Mouse (Mus musculus): Measurements from ENCODE around the gene Tdp2. TPM values are rescaled to one million over a fixed set of nuclear protein-coding genes. Genes with fewer than 3 reads are reported as not detected.

The Tdp2 gene
- total RNA-seq (2021) (10 to 100 TPM; 12.0 to 13.1 TPM), polyA plus RNA-seq (2012; rRNA removed) (8.0 and 14.5 TPM in 2 replicates)
- long read RNA-seq, transcript Tdp2-201 (7 exons, 1,957 nt): major isoform, 13 of 15 reads
- long read RNA-seq, partial matches to known transcripts: 0 of 15 reads
- long read RNA-seq, other reads (novel, unspliced or antisense): 2 of 15 reads

DNA sequence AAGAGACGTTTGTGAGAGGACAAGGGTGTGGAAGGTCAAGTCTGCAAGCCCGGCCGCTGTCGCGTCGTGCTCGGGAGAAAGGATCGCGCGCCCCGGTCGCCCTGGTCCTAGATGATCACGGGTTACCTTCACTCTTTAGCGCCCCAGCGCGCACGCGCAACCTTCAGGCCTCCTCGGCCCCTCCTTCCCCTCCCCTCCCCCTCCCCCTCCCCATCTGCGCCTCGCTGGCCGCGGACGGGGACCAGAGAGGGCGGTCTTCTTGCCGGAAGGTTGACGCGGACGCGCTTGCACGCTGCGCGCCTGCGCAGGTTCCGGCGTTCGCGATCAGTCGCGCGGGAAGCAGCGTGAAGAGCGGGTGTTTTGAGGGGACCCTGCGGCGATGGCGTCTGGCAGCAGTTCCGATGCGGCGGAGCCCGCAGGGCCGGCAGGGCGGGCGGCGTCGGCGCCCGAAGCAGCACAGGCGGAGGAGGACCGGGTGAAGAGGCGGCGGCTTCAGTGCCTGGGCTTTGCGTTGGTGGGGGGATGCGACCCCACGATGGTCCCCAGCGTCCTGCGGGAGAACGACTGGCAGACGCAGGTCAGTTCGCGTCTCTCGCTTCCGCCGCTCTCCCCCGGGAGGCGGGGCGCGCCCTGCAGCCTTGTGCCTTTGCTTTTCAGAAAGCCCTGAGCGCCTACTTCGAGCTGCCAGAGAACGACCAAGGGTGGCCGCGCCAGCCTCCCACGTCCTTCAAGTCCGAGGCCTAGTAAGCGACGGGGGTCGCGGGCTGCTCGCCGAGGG lies at the start of gene Tdp2, which contains the start of gene Acot13:
TSS of gene Tdp2 (plus strand) at position 327 of the 778 bp plus-strand sequence.
TSS of gene Acot13 (minus strand) at position 188 of the 778 bp plus-strand sequence.
- 0 out of 2 replicates have a peak, but pooled peaks cover 2% of the 10 kb centered on the region for H3K79me2 ChIP-seq (replicated peaks; ENCODE audit: control insufficient read depth, insufficient read depth, low read length)
- no peaks in the 10 kb centered on the region for H3K27me3 ChIP-seq (ENCODE audit: control insufficient read depth, insufficient read depth, low read length)
- peak within 1 kb of the TSS; percentile 93 for H3K4me3 ChIP-seq
- WGBS: under 1% methylated on average over 90 of the region's 90 CpGs
- peaks cover 7% of the 10 kb centered on the region for H3K4me1 ChIP-seq (ENCODE audit: control insufficient read depth, insufficient read depth, low read length)
- peaks cover 8% of the 10 kb centered on the region for H3K36me3 ChIP-seq (ENCODE audit: control insufficient read depth, insufficient read depth, low read length)
- peak; percentile 91 to 95 for DNase-seq
- intact Hi-C loops (cut with DNase I): loop anchor here (1.0 to 2.0 kb wide), 2 partner anchors 30 to 71 kb away; partner anchors contain the start of genes BC005537 and Gmnn
- TF ChIP-seq POLR2A (IDR thresholded peaks at IDR 0.05; ENCODE audit: insufficient read depth, low read depth, low read length): peak; percentile 94
- TF ChIP-seq EP300 (IDR thresholded peaks at IDR 0.05; ENCODE audit: insufficient read depth, low read depth, low read length): peak; percentile 59; the same call in 1 of the 2 replicates
- TF ChIP-seq CTCF (IDR thresholded peaks at IDR 0.05): no peak
- H3K9ac ChIP-seq (ENCODE audit: low read depth, low read length): peak within 1 kb of the TSS; percentile 87
- peak within 1 kb of the TSS; percentile 92 for H3K27ac ChIP-seq

GRCm38 (mm10) chr13:24781916-24782315 lies 49.6 kb upstream of the Tdp2 start:
- no peak overlapping the region for H3K9ac ChIP-seq (ENCODE audit: low read depth, low read length)
- WGBS: 42% methylated on average over 5 of the region's 5 CpGs
- H3K79me2 ChIP-seq (replicated peaks; ENCODE audit: control insufficient read depth, insufficient read depth, low read length): no peaks in the 10 kb centered on the region

GRCm38 (mm10) chr13:24786014-24786490 lies 45.4 kb upstream of the Tdp2 start:
- no peak overlapping the region; the same call in 1 of the 2 replicates for H3K27ac ChIP-seq
- no peaks in the 10 kb centered on the region for H3K36me3 ChIP-seq (ENCODE audit: control insufficient read depth, insufficient read depth, low read length)
- peak in 1 of 2 experiments; percentile 53 for DNase-seq
- intact Hi-C loops (cut with DNase I): no loop called here
- no peaks in the 10 kb centered on the region for H3K27me3 ChIP-seq (ENCODE audit: control insufficient read depth, insufficient read depth, low read length)
- TF ChIP-seq POLR2A (IDR thresholded peaks at IDR 0.05; ENCODE audit: insufficient read depth, low read depth, low read length) (no peak), EP300 (IDR thresholded peaks at IDR 0.05; ENCODE audit: insufficient read depth, low read depth, low read length) (peak; percentile 80), CTCF (IDR thresholded peaks at IDR 0.05) (no peak)
- no peaks in the 10 kb centered on the region for H3K79me2 ChIP-seq (replicated peaks; ENCODE audit: control insufficient read depth, insufficient read depth, low read length)
- no peak overlapping the region for H3K4me3 ChIP-seq
- no peaks in the 10 kb centered on the region for H3K4me1 ChIP-seq (ENCODE audit: control insufficient read depth, insufficient read depth, low read length)
- H3K9ac ChIP-seq (ENCODE audit: low read depth, low read length): no peak overlapping the region
- WGBS: 40% methylated on average over 11 of the region's 11 CpGs

More at GRCm38 (mm10) chr13:24781916-24782315, 49.6 kb upstream of the Tdp2 start:
- H3K36me3 ChIP-seq (ENCODE audit: control insufficient read depth, insufficient read depth, low read length): no peaks in the 10 kb centered on the region
- no peaks in the 10 kb centered on the region for H3K27me3 ChIP-seq (ENCODE audit: control insufficient read depth, insufficient read depth, low read length)
- TF ChIP-seq EP300 (IDR thresholded peaks at IDR 0.05; ENCODE audit: insufficient read depth, low read depth, low read length) (no peak), CTCF (IDR thresholded peaks at IDR 0.05) (no peak), POLR2A (IDR thresholded peaks at IDR 0.05; ENCODE audit: insufficient read depth, low read depth, low read length) (no peak)
- no peak overlapping the region for H3K27ac ChIP-seq
- H3K4me1 ChIP-seq (ENCODE audit: control insufficient read depth, insufficient read depth, low read length): no peaks in the 10 kb centered on the region
- no peak for DNase-seq
- intact Hi-C loops (cut with DNase I): no loop called here
- H3K4me3 ChIP-seq: no peak overlapping the region

- TF ChIP-seq CTCF (IDR thresholded peaks at IDR 0.05) (no peak), POLR2A (IDR thresholded peaks at IDR 0.05; ENCODE audit: insufficient read depth, low read depth, low read length) (no peak), EP300 (IDR thresholded peaks at IDR 0.05; ENCODE audit: insufficient read depth, low read depth, low read length) (no peak)
- Histone ChIP-seq H3K27ac (no peak overlapping the region), H3K79me2 (replicated peaks; ENCODE audit: control insufficient read depth, insufficient read depth, low read length) (no peaks in the 10 kb centered on the region), H3K36me3 (ENCODE audit: control insufficient read depth, insufficient read depth, low read length) (no peaks in the 10 kb centered on the region), H3K4me3 (no peak overlapping the region), H3K27me3 (ENCODE audit: control insufficient read depth, insufficient read depth, low read length) (no peaks in the 10 kb centered on the region), H3K4me1 (ENCODE audit: control insufficient read depth, insufficient read depth, low read length) (peaks cover 1% of the 10 kb centered on the region; the same call in 1 of the 2 replicates), H3K9ac (ENCODE audit: low read depth, low read length) (no peak overlapping the region)
- intact Hi-C loops (cut with DNase I): no loop called here
- no peak for DNase-seq
- WGBS: 83% methylated on average over 5 of the region's 5 CpGs
These were observed 44.0 kb upstream of the Tdp2 start for GRCm38 (mm10) chr13:24787477-24787876.

DNA sequence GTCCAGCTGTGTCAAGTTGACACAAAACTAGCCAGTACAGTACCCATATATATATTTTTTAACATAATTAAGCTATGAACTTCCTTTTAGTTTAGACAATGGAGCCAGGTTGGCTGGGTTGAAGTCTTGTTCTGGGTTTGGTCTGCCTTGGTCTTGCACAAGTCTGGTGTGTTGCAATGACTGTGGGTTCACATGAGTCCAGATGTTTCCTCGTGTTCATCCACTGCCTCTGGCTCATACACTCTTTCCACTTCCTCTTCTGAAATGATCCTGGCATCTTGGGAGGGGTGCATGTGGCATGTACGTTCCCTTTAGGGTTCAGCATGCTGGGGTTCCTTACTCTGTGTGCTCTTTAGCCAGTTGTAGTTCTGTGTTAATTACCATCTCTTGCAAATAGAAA lies 40.1 kb upstream of the Tdp2 start:
- no peaks in the 10 kb centered on the region for H3K27me3 ChIP-seq (ENCODE audit: control insufficient read depth, insufficient read depth, low read length)
- no peak overlapping the region for H3K27ac ChIP-seq
- H3K79me2 ChIP-seq (replicated peaks; ENCODE audit: control insufficient read depth, insufficient read depth, low read length): no peaks in the 10 kb centered on the region
- intact Hi-C loops (cut with DNase I): no loop called here
- WGBS: 45% methylated on average over 2 of the region's 2 CpGs
- peaks cover 1% of the 10 kb centered on the region; the same call in 1 of the 2 replicates for H3K4me1 ChIP-seq (ENCODE audit: control insufficient read depth, insufficient read depth, low read length)
- peak in 1 of 2 experiments; percentile 72 for DNase-seq
- H3K4me3 ChIP-seq: no peak overlapping the region
- H3K9ac ChIP-seq (ENCODE audit: low read depth, low read length): no peak overlapping the region
- TF ChIP-seq EP300 (IDR thresholded peaks at IDR 0.05; ENCODE audit: insufficient read depth, low read depth, low read length) (peak; percentile 87; the same call in 1 of the 2 replicates), CTCF (IDR thresholded peaks at IDR 0.05) (no peak)
- H3K36me3 ChIP-seq (ENCODE audit: control insufficient read depth, insufficient read depth, low read length): no peaks in the 10 kb centered on the region
